Mouse (Mus musculus) right cerebral cortex, postnatal 36 days (tissue): ENCODE results near the gene Stn1.

Source experiments
- DNase-seq, 2 experiments: peaks; one replicate each; pipeline ENCODE4 v3.0.0; 2022; ENCODE audit warnings: low spot score in 2 of 2, mixed read lengths in 1 of 2

Gene Stn1

DNA sequence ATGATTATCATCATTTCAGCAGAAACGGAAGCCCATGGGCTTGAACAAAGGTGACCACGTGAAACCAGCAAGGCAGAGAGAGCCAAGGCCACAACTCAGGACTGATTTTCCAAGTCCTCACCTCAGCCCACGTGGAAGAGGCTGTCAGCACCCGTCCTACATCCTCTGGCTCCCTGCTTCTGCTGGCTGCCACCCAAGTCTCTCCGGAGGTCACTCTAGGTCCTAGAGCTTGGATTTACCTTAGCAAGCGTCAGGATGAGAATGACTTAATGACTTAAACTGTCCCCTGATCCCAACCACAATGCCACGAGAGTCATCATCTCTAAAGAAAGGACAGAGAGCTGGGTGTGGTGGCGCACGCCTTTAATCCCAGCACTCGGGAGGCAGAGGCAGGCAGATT, 84.6 kb downstream of the Stn1 start:
- DNase-seq = no peak

DNA sequence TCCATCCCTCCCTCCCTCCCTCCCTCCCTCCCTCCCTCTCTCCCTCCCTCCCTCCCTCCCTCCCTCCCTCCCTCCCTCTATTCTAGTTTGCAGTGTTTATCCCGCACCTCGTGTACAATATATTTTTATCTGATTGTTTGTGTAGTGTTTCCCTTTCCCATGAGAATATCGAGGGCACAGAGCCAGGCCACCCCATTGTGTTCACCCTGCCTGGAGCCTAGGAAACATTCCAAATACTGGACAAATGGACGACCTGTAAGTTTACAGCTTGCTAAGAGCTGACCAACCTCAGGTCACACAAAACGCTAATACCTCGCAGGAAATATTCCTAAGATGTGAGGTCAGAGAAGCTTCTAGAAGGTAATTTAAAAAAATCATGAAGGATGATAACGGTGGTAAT, 85.1 kb downstream of the Stn1 start:
- no peak for DNase-seq

GRCm38 (mm10) chr19:47451476-47452113, 85.7 kb downstream of the Stn1 start:
- no peak for DNase-seq
